Mouse (Mus musculus) erythroblast, adult 5-6 weeks (primary cell): ENCODE results near the gene Mrps21. TPM values are rescaled to one million over a fixed set of nuclear protein-coding genes. Genes with fewer than 3 reads are reported as not detected.
"Not testable (repeated sequence)": the region's sequence is repeated elsewhere in the genome, so short reads cannot be mapped to it uniquely, and the experiment has no call there.

Experiments
- ATAC-seq: replicated peaks from 2 replicates; pipeline ENCODE4 v1.8.0; 2016; ENCODE audit warnings: moderate number of reproducible peaks, mild to moderate bottlenecking, moderate TSS enrichment, inconsistent platforms; ENCODE audit not compliant: poor library complexity, low FRiP score, severe bottlenecking
- total RNA-seq, 2 experiments: library from RNA; stranded (forward) in 1 of 2; stranded (reverse) in 1 of 2; fragments of 150-400 nt in 1 of 2; fragments of 200-764, 138-1000 nt in 1 of 2; gene quantifications; 2 replicates each; pipeline versions ENCODE4 v1.2.3 to v1.2.4; 2015 to 2017; ENCODE audit warnings: low replicate concordance in 2 of 2

Mrps21 gene
- total RNA-seq, 2 experiments from 2014 or later, result 87.3 to 95.7 TPM

- ATAC-seq, result not testable (repeated sequence)
Measured at GRCm38 (mm10) chr3:95857050-95857449, 14.3 kb downstream of the Mrps21 start.

- peak; percentile 16 for ATAC-seq
Measured at GRCm38 (mm10) chr3:95856115-95856514, 15.2 kb downstream of the Mrps21 start.

GRCm38 (mm10) chr3:95855502-95856089 is 15.7 kb downstream of the Mrps21 start, which contains the start of gene Prpf3:
Gene Prpf3 (minus strand): TSS chr3:95855885.
- ATAC-seq, result peak; percentile 97

GRCm38 (mm10) chr3:95851317-95851716 is 20.0 kb downstream of the Mrps21 start:
- no peak for ATAC-seq

- ATAC-seq, result no peak
Measured at GRCm38 (mm10) chr3:95850611-95851010, 20.7 kb downstream of the Mrps21 start.

- no peak for ATAC-seq
Measured at GRCm38 (mm10) chr3:95842503-95843214, 28.7 kb downstream of the Mrps21 start.

- ATAC-seq, result no peak
Measured at GRCm38 (mm10) chr3:95839250-95839649, 32.1 kb downstream of the Mrps21 start.

GRCm38 (mm10) chr3:95829053-95829452 is 42.3 kb downstream of the Mrps21 start:
- ATAC-seq, result no peak

- ATAC-seq, result no peak
Measured at GRCm38 (mm10) chr3:95826275-95826674, 45.0 kb downstream of the Mrps21 start.

- no peak for ATAC-seq
Measured at GRCm38 (mm10) chr3:95820046-95821010, 51.0 kb downstream of the Mrps21 start.

GRCm38 (mm10) chr3:95819351-95819985 is 51.9 kb downstream of the Mrps21 start:
- peak; percentile 92 for ATAC-seq

GRCm38 (mm10) chr3:95818571-95819288 is 52.6 kb downstream of the Mrps21 start, which contains the start of gene Rprd2:
Gene Rprd2 (minus strand): TSS chr3:95818863.
- peak; percentile 50 for ATAC-seq

GRCm38 (mm10) chr3:95818026-95818511 is 53.2 kb downstream of the Mrps21 start:
- peak; percentile 25; the same call in 1 of the 2 replicates for ATAC-seq

- no peak for ATAC-seq
Measured at GRCm38 (mm10) chr3:95816681-95817080, 54.6 kb downstream of the Mrps21 start.

Other genes starting within 250 kb of the Mrps21 start
- 30.9 and 34.1 TPM in 2 replicates for gene Ensa, start 246.5 kb downstream of the Mrps21 start, total RNA-seq (2015; ENCODE audit: low replicate concordance)
- gene Ensa, start 246.5 kb downstream of the Mrps21 start, total RNA-seq (2017; ENCODE audit: low replicate concordance), result 52.8 and 58.1 TPM in 2 replicates
- gene Mcl1, start 212.7 kb downstream of the Mrps21 start, total RNA-seq (2015; ENCODE audit: low replicate concordance), result 83.2 and 113 TPM in 2 replicates
- 70.6 and 76.3 TPM in 2 replicates for gene Mcl1, start 212.7 kb downstream of the Mrps21 start, total RNA-seq (2017; ENCODE audit: low replicate concordance)
- not detected in 2 replicates for gene Adamtsl4, start 183.6 kb downstream of the Mrps21 start, total RNA-seq (2015; ENCODE audit: low replicate concordance)
- gene Adamtsl4, start 183.6 kb downstream of the Mrps21 start, total RNA-seq (2017; ENCODE audit: low replicate concordance), result not detected in 2 replicates
- gene Ecm1, start 131.9 kb downstream of the Mrps21 start, total RNA-seq (2015; ENCODE audit: low replicate concordance), result not detected in 2 replicates
- gene Ecm1, start 131.9 kb downstream of the Mrps21 start, total RNA-seq (2017; ENCODE audit: low replicate concordance), result 0.42 and 1.1 TPM in 2 replicates
- gene Tars2, start 111.3 kb downstream of the Mrps21 start, total RNA-seq (2015; ENCODE audit: low replicate concordance), result 3.7 and 15.3 TPM in 2 replicates
- gene Tars2, start 111.3 kb downstream of the Mrps21 start, total RNA-seq (2017; ENCODE audit: low replicate concordance), result 3.1 and 7.2 TPM in 2 replicates
- 26.7 and 30.7 TPM in 2 replicates for gene Rprd2, start 52.7 kb downstream of the Mrps21 start, total RNA-seq (2015; ENCODE audit: low replicate concordance)
- gene Rprd2, start 52.7 kb downstream of the Mrps21 start, total RNA-seq (2017; ENCODE audit: low replicate concordance), result 12.4 and 14.9 TPM in 2 replicates
- gene Prpf3, start 15.6 kb downstream of the Mrps21 start, total RNA-seq (2015; ENCODE audit: low replicate concordance), result 6.0 and 12.5 TPM in 2 replicates
- 14.6 and 21.2 TPM in 2 replicates for gene Prpf3, start 15.6 kb downstream of the Mrps21 start, total RNA-seq (2017; ENCODE audit: low replicate concordance)
- not detected in 2 replicates for gene Ciart, start 10.7 kb upstream of the Mrps21 start, total RNA-seq (2015; ENCODE audit: low replicate concordance)
- gene Ciart, start 10.7 kb upstream of the Mrps21 start, total RNA-seq (2017; ENCODE audit: low replicate concordance), result not detected in 2 replicates
- gene BC028528, start 20.5 kb upstream of the Mrps21 start, total RNA-seq (2015; ENCODE audit: low replicate concordance), result 19.0 and 37.9 TPM in 2 replicates
- gene BC028528, start 20.5 kb upstream of the Mrps21 start, total RNA-seq (2017; ENCODE audit: low replicate concordance), result 7.0 and 15.9 TPM in 2 replicates
- 8.8 and 13.1 TPM in 2 replicates for gene Aph1a, start 22.4 kb upstream of the Mrps21 start, total RNA-seq (2015; ENCODE audit: low replicate concordance)
- gene Aph1a, start 22.4 kb upstream of the Mrps21 start, total RNA-seq (2017; ENCODE audit: low replicate concordance), result 6.1 and 9.8 TPM in 2 replicates
- gene Car14, start 33.2 kb upstream of the Mrps21 start, total RNA-seq (2015; ENCODE audit: low replicate concordance), result not detected in 2 replicates
- not detected in 2 replicates for gene Car14, start 33.2 kb upstream of the Mrps21 start, total RNA-seq (2017; ENCODE audit: low replicate concordance)
- gene Anp32e, start 57.7 kb upstream of the Mrps21 start, total RNA-seq (2015; ENCODE audit: low replicate concordance), result 37.6 and 46.3 TPM in 2 replicates
- 212 and 278 TPM in 2 replicates for gene Anp32e, start 57.7 kb upstream of the Mrps21 start, total RNA-seq (2017; ENCODE audit: low replicate concordance)
- gene Plekho1, start 124.5 kb upstream of the Mrps21 start, total RNA-seq (2015; ENCODE audit: low replicate concordance), result 6.7 and 10.8 TPM in 2 replicates
- gene Plekho1, start 124.5 kb upstream of the Mrps21 start, total RNA-seq (2017; ENCODE audit: low replicate concordance), result 8.2 and 10.1 TPM in 2 replicates
- 2.5 and 14.2 TPM in 2 replicates for gene Vps45, start 186.9 kb upstream of the Mrps21 start, total RNA-seq (2015; ENCODE audit: low replicate concordance)
- 5.1 and 7.1 TPM in 2 replicates for gene Vps45, start 186.9 kb upstream of the Mrps21 start, total RNA-seq (2017; ENCODE audit: low replicate concordance)
- 1.0 and 2.1 TPM in 2 replicates for gene Otud7b, start 233.0 kb upstream of the Mrps21 start, total RNA-seq (2015; ENCODE audit: low replicate concordance)
- gene Otud7b, start 233.0 kb upstream of the Mrps21 start, total RNA-seq (2017; ENCODE audit: low replicate concordance), result 6.1 and 12.8 TPM in 2 replicates